Mouse (Mus musculus): Measurements from ENCODE around the gene Arid1b.
"Not testable (repeated sequence)": the region's sequence is repeated elsewhere in the genome, so short reads cannot be mapped to it uniquely, and the experiment has no call there.

Gene Arid1b

DNA sequence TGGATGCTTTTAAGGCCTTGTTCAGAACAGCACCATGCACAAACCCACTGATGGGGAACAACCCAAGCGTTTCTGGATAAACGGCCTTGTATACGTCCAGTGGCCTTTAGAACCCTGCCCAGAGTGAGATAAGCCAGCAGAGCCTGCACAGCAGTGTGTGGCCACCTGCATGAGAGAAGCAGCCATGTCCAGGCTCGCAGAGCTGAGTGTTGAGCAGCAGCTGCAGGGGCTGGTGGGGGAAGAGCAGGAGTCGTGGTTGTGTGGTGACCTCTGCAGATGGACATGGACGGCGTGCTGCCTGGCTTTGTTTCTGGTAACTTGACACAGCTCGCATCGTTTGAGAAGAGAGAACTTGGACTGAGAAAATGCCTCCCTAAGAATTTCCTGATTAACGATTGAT is 97.8 kb downstream of the Arid1b start:
- DNase-seq, result no peak

DNA sequence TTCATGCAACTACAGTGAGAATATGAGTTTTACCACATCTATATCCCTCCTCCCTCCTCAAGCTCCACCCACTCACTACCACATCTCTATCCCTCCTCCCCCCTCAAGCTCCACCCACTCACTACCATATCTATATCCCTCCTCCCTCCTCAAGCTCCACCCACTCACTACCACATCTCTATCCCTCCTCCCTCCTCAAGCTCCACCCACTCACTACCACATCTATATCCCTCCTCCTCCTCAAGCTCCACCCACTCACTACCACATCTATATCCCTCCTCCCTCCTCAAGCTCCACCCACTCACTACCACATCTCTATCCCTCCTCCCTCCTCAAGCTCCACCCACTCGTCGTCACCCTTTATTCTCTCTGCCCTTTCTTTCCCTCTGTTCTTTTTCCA is 99.2 kb downstream of the Arid1b start:
- DNase-seq, result not testable (repeated sequence)

DNA sequence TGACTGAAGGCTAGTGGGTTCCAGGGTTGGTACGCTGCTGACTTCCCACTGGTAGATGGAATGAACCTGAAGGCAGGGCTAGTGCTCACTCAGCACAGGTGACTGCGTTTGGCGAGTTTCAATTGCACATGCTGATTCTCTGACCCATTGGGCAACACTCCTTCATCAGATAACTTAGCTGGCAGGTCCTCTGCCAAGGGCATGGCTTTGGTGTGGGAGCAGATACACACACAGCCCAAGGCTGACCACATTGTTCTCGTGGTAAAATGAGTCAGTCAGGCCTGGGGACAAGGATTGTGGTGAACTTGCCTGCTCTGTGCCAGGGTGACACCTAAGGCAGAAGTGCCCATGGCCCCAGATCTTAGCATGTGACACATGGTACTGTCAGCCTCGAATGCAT is 100.5 kb downstream of the Arid1b start:
- peak; percentile 56 for DNase-seq

GRCm38 (mm10) chr17:5095741-5096140 is 101.6 kb downstream of the Arid1b start:
- DNase-seq, result no peak

DNA sequence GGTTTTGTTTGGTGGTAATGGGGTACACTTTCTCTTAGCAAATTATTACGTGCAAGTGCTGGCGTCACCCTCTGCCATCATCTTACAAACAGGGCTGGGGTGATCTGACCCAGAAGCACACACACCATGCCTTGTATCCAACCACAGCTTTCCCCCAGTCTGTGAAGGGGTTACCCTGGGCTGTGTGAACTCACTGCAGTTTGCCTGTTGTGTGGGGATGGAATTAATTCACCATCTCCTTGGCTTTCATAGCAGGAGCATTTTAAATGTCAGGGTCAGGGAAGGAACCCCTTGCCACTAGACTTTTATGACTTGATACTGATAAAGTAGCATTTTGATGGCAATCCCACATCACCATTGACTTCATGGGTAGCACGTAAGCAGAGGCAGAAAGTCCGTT is 102.9 kb downstream of the Arid1b start:
- no peak for DNase-seq

DNA sequence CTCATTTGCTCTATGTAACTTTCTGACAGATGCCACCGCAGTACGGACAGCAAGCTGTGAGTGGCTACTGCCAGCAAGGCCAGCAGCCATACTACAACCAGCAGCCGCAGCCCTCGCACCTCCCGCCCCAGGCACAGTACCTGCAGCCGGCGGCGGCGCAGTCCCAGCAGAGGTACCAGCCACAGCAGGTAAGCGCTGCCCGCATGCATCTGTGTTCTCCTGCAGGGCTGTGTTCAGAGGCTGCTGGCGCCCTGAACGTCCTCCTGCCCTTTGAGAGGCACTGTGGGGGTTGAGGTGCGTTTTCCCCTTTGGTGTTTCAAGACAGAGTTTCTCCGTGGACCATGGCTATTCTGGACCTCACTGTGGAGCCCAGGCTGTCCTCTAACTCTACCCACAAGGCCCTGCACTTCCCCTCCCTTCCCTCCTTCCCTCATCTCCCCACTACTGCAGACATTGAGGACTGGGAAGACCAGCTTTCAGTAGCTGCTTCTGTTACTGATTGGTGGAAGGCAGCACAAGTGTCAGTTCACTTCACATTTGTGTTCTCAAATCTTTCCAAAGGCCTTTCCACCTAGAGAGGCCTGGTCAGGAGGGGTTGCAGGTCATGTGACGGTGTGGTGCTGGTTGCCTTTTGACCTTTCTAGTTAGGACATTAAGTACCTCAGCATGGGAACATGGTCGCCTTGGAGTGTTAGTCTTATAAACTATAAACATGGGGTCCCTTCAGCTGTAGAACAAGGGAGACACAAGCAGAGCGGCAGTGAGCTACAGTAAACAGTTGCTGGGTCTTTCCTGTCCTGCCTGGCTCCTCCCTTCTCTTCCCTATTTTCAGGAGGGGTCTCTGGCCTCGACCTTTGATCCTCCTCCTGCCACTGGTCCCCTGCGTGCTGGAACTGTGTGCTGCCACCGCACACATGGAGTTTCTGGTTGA is 103.7 kb downstream of the Arid1b start:
- peak; percentile 32 for DNase-seq

GRCm38 (mm10) chr17:5098727-5099126 is 104.6 kb downstream of the Arid1b start:
- no peak for DNase-seq

DNA sequence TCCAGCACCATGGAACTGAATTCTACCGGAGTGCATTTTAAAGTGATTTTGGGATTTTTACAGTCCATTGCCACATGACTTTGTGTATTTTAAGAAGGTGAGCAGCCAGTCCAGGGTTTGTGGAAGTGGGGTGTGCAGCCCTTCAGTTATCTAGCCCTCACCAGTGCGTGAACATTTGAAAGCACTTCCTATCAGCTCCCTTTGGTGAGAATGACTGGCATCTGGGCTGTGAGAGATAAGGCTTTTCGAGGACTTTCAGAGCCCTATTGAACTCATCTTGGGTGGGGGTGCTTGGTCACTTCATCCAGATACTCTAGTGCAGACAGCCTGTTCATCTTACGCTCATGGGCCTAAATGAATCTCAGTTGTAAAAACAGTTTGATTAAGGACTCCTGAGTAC is 105.1 kb downstream of the Arid1b start:
- no peak for DNase-seq

DNA sequence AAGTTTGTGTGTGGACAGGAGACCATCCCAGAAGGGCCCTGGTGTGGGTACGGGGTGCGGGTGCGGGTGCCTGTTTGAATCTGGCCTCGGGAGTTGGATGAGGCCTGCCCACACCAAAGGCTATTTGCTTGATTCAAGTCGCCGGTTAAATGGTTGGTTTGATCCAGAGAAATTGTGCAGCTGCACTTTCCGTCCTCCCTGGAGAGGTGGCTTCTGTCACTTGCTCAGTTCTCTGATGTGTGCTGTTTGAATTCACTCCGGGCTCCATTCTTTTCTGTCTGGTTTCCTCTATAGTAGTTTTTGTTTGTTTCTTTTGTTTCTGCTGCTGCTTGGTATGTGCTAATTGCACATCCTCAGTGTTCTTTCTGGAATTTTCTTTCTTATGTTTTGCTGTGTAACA is 107.0 kb downstream of the Arid1b start:
- DNase-seq, result no peak

- DNase-seq, result no peak
These were observed 107.8 kb downstream of the Arid1b start for GRCm38 (mm10) chr17:5101887-5102286.

- DNase-seq, result no peak
These were observed 111.6 kb downstream of the Arid1b start for GRCm38 (mm10) chr17:5105746-5106145.

DNA sequence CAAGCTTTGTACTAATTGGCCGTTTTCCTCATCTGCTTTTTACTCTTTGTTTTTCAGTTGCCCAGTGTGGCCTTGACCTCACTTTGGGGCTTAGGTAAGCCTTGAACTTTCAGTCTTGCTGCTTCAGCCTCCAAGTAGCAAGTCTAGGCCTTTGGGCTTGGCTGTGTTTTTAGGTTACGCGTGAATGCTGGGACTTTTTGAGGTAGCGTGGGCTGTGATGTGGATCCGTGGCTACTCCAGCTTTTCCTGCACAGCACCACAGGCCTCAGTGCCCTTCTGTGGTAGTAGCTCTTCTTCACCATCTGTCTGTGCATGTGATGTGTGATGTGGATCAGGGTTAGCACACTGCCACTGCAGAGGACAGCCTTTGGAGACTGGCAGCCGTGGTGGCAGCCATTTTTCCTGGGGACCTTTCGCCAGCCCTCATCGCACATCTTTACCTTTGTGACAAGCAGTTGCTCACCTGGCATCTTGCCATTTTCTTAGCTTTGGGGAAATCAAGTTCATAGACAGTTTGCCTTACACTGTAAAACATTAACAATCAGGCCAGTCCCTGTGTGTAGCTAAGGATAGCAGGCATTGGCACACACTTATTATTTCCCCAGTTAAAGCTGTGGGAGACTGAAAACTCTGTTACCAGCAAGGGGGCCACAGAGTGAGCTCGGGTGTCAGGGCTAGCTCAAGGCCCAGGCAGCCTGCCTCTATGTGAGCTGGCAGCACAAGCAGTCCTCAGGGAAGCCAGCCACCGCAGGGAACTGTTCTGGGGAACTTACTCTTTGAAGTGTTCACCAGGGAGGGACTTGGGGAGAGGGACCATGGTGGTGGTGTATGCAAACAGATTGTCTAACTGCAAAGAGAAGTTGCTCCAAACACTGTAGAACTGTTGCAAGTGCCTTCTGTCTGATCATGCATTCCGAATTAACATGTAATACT is 112.4 kb downstream of the Arid1b start:
- DNase-seq, result no peak

- DNase-seq, result no peak
These were observed 113.4 kb downstream of the Arid1b start for GRCm38 (mm10) chr17:5107501-5107900.

GRCm38 (mm10) chr17:5108022-5108421 is 113.9 kb downstream of the Arid1b start:
- DNase-seq, result no peak

- no peak for DNase-seq
These were observed 114.5 kb downstream of the Arid1b start for GRCm38 (mm10) chr17:5108546-5109142.

GRCm38 (mm10) chr17:5109343-5109742 is 115.2 kb downstream of the Arid1b start:
- no peak for DNase-seq

- DNase-seq, result no peak
These were observed 116.0 kb downstream of the Arid1b start for GRCm38 (mm10) chr17:5110159-5110558.

- not testable (repeated sequence) for DNase-seq
These were observed 116.8 kb downstream of the Arid1b start for GRCm38 (mm10) chr17:5110981-5111380.

GRCm38 (mm10) chr17:5112116-5112515 is 118.0 kb downstream of the Arid1b start:
- no peak for DNase-seq

DNA sequence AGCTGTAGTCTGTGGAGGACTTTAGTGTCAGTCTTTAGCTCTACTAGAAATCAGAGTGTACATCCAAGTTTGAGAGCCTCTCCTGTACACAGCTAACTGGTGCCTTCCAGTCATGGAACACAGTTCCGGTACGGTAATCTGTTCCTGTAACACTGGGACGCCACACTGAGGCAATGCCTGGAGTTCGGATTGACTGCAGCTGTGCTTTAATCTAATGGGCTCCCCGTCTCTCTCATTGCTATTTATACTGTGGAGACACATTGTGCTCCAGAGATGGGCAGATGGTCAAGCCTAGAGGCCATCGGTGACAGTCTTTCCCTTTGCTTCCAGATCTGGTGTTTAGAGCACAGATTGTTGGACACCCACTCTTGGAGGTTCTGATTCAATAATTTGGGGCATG is 121.8 kb downstream of the Arid1b start:
- DNase-seq, result no peak

DNA sequence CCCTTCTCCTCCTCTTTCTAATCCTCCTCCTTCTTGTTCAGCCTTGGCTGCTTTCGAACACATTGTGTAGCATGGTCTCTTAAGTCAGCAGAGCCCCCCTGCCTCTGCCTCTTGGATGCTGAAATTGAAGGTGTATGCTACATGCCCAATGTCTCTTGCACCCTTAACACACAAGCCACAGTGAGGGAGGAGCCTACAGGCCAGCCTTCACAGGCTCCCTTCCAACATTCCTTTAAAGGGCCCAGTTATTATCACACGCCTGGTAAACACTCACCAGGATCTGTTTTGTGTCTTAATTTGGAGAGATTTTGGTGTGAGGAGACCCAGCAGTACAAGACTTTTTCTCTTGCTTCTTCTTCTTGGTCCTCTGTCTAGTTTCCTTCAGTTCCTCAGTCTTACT is 122.9 kb downstream of the Arid1b start:
- no peak for DNase-seq

GRCm38 (mm10) chr17:5118171-5118570 is 124.0 kb downstream of the Arid1b start:
- no peak for DNase-seq

- no peak for DNase-seq
These were observed 130.5 kb downstream of the Arid1b start for GRCm38 (mm10) chr17:5124643-5125042.
